Mouse (Mus musculus): ENCODE results near the gene 2310022A10Rik. TPM values are rescaled to one million over a fixed set of nuclear protein-coding genes. Genes with fewer than 3 reads are reported as not detected.
A peak's percentile ranks its signal among the peaks of the same experiment; 100 is the strongest.

The 2310022A10Rik gene
- total RNA-seq, 4 experiments from 2014 or later: 67.6 to 72.3 (median 70.8) TPM

- no peak for DNase-seq (ENCODE audit: low spot score)
Measured at GRCm38 (mm10) chr7:27590566-27591213, 37.7 kb downstream of the 2310022A10Rik start.

- peak; percentile 94 for DNase-seq (ENCODE audit: low spot score)
Measured at GRCm38 (mm10) chr7:27591266-27592216, 38.5 kb downstream of the 2310022A10Rik start, which contains the start of gene Akt2. Gene Akt2, plus strand, starts transcription at chr7:27591552.

DNA sequence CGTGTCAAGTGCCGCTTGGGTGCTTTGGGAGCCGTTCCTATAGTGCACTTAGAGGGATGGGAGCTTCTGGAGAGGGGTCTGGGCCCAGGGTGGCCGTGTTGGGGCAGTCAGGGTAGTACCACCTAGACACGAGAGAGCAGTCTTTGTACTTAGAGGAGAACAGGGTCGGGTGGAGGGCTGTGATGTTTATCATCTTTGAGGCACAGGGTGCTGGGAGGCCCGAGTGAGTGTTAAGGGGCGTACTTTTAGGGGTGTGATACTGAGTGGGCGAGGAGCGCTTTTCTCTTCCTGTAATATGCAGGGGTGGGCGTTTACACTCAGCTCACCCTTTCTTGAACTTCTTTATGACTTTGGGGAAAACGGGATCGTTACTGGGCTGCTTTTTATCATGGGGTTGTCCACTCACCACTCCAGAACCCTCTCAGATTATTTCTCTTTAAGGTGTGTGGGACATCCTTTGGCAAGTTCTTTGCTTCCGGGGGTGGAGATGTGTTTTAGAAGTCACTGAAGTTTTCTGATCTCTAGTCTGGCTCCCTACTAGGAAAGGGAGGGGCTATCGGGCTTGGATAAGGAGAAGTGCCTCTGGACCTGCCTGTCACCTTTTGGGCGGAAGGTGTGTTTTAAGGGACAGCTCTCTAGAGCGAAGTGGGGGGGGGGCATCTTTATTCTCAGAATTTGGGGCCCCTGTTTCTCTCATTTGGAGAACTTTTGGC is 39.3 kb downstream of the 2310022A10Rik start:
- peak; percentile 45 for DNase-seq (ENCODE audit: low spot score)

- no peak for DNase-seq (ENCODE audit: low spot score)
Measured at GRCm38 (mm10) chr7:27592934-27593645, 40.1 kb downstream of the 2310022A10Rik start.

GRCm38 (mm10) chr7:27596586-27597503 is 43.8 kb downstream of the 2310022A10Rik start:
- DNase-seq (ENCODE audit: low spot score): peak; percentile 44

DNA sequence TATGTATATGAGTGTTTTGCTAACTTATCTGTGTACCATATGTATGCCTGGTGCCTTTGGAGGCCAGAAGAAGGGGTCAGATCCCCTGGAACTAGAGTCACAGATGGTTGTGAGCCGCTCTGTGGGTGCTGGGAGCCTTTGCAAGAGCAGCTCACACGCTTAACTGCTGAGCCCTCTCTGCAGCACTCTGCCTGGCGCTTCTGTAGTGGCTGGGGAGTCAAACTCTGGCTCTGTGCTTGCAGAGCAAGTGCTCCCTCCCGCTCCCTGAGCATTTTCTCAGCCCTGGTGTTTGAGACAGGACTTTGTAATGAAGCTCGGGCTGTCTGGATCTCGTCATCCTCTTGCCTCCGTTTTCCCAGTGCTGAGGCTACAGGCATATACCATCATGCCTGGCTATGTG is 45.0 kb downstream of the 2310022A10Rik start:
- DNase-seq (ENCODE audit: low spot score): no peak

DNA sequence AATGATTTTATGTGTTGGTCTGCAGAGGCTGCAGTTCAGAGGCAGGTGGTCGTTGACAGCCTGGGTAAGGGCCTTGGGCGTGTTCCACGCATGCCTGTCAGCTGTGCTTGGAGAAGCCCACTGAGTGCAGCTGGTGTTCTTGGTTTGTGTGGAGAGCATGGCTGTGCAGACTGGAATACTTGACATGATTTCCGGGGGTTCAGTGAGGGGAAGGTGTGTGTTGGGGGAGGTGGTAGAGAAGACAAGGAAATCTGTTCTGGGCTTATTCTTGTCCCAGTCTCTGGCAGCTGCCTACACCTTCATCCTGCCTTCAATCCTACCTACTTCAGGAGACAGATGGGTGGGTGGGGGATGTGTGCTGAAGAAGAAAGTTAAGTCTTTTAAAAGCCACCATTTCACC is 48.6 kb downstream of the 2310022A10Rik start:
- no peak for DNase-seq (ENCODE audit: low spot score)

DNA sequence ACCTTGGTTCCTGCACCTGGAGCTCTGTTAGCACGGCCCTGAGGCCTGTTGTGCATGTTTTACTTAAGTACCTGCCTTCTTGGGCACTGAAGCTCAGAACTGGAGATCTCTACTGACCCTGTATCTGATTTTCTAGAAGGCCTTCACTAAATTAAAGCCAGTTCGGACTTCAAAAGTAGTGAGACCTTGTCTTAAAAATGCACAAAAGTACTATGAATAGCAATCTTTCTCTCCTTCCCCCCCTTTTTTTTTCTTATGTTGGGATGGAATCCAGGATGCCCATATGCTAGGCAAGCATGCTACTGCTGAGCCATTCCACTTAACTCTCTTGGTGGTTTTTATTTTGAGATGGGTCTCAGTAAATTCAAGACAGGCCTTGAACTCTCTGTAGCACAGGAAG is 49.1 kb downstream of the 2310022A10Rik start:
- DNase-seq (ENCODE audit: low spot score): no peak

DNA sequence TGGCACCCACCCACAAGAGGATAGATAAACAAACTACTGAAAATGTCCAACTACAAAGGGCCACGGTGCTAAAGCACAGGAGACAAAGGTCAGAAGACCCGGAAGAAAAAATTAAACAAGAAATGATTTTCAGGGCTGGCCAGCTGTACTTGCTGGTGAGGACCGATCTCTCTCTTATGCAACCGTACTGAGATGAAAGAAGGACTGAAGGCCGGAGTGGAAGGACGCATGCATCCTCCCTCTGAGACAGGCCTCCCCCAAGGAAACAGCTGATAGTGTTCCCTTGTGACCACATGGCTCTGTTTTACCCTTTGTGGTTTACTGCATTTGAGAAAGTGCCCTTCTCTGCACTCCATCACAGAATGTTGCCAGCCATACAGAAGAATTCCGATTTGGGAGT is 49.8 kb downstream of the 2310022A10Rik start:
- DNase-seq (ENCODE audit: low spot score): no peak

- DNase-seq (ENCODE audit: low spot score): no peak
Measured at GRCm38 (mm10) chr7:27604661-27605348, 51.8 kb downstream of the 2310022A10Rik start.

DNA sequence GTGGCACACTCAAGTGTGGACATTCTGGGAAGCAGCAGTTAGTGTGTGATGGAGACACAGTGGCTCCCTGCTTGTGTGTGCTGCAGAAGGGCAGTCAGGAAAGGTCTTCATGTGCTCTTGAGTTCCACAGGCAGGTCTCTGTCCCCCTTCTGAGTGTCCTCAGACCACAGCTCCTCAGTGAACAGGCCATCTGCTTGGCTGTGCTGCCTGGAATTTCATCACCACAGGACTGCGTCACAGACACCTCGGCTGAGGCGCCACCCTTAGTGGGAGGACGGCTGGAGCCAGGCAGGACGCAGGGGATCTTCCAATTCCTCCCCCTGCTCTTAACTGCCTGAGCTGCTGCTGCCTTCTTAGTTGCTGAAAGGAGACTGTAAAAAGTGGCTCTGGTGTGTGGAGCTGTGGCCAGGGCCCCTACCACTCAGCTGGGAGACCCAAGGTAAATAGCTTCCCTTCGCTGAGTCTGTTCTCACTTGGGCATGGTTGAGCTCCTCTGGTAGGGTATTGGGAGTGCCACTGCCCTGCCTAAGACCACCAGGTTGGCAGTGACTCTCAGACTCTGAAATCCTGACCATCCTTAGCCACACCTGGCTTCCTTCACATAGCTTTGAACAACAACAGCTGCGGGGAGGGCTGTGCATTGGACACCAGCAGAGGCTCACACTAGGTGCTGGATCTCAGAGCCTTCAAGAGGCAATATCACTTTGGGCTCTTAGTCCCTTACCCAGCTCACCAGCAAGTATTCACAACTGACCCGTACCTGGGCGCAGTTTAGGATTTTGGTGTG is 52.7 kb downstream of the 2310022A10Rik start:
- DNase-seq (ENCODE audit: low spot score): peak; percentile 67

DNA sequence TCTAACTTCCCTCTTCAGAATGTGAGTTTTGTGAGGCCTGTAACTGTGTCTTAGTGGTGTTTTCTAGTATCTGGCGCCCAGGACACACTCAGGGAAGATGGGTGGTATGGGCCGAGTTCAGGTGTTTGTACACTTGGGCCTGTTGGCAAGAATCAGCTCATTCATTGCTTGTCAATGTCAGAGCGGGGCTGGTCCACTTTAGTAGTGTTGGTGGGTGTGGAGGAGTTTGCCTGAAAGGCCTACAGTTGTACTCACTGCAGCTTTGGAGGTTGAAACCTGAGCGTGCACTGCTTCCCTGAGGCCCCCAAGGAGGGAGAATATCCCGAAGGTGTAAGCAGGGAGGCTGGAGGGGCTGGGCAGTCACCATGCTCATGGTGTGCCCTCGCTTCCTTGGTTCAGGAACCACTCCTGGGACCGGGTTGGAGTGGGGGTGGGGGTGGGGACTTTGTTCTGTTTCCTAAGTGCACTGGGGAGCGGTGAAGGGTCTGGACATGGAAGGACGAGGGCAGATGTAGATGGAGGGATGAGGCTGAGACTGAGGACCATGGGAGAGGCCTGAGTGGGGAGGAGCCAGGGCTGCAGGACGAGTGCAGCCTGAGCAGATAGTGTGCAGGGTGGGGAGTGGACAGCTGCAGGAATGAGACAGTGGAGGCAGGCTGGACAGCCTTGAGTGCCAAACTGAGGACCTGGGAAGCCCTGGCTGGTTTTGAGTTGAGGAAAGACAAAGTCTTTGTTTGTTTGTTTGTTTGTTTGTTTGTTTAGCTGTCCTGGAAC is 53.6 kb downstream of the 2310022A10Rik start:
- DNase-seq (ENCODE audit: low spot score): no peak

DNA sequence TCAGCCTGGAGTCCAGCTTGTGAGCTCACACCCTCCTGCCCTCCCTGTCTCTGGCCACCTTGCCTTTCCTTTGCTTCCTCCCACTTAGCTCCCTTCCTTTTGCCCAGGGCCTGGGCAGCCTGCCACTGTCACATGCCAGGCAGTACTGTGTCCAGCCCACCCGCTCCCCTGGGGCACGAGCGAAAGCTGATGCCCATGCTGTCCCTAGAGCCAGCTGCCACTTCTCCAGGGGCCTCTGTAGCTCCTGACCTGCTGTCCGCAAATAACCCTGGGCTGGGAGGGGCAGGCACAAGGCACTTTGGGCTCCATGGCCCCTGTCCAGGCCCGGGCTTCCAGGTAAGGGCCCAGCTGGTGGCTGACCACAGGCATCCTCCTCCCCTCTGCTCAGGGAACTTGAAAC is 54.5 kb downstream of the 2310022A10Rik start:
- peak; percentile 75 for DNase-seq (ENCODE audit: low spot score)

GRCm38 (mm10) chr7:27608130-27608529 is 55.1 kb downstream of the 2310022A10Rik start:
- no peak for DNase-seq (ENCODE audit: low spot score)

DNA sequence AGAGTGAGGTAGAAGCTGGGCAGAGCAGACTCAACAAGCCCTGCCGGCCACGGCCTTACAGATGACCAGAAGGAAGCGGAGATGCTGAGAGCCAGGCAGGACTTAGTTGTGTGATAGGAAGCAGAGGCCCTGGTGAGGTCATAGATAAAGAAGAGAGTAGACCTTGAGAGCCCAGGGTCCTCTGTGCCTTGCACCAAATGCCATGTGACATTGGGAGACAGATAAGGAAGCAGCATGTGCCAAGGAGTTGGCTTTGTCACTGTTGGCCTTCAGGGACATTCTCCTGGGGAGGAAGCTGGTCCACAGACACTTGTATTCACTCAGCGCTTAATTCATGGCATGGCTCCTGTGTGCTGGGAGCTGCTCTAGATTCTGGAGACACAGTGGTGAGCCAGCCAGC is 56.3 kb downstream of the 2310022A10Rik start:
- no peak for DNase-seq (ENCODE audit: low spot score)

DNA sequence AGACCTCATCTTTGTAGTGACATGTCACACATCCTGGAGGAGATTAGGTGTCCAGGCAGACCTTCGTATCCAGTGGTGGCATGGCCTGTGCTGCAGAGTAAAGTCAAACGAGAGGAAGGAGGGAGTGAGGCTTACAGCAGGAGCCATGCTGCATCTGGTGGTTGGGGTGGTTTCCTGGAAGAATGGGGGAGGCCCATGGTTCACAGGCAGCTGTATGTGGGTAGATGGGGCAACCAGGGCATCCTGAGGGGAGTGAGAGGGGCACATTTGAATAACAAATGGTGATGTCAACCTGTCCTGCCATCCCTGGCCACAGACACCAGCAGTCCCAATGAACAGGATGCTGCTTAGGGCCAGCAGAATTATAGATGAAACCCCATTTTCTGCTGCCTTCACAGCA is 56.7 kb downstream of the 2310022A10Rik start:
- DNase-seq (ENCODE audit: low spot score): no peak

GRCm38 (mm10) chr7:27610370-27610769 is 57.3 kb downstream of the 2310022A10Rik start:
- DNase-seq (ENCODE audit: low spot score): no peak

GRCm38 (mm10) chr7:27610871-27611270 is 57.8 kb downstream of the 2310022A10Rik start:
- no peak for DNase-seq (ENCODE audit: low spot score)

Measured in heart, adult 8-10 months (tissue).